Mouse (Mus musculus) midbrain, embryonic 12.5 days (tissue): Measurements from ENCODE around the gene Lrrc58. TPM values are rescaled to one million over a fixed set of nuclear protein-coding genes. Genes with fewer than 3 reads are reported as not detected.

Experiments used
- polyA plus RNA-seq: library from polyadenylated mRNA; unstranded; fragments of >200 nt; fragmentation: Nextera tagmentation; extraction: Ambion mirVana; gene quantifications from 2 replicates; pipeline ENCODE4 v1.2.1, GENCODE M21; 2016

The Lrrc58 gene
- polyA plus RNA-seq, 1 experiment from 2014 or later = 53.8 TPM

Other genes with a start within 250 kb of the Lrrc58 start
- 64.0 and 65.8 TPM in 2 replicates for gene Ndufb4, start 213.9 kb upstream of the Lrrc58 start, polyA plus RNA-seq
- gene Fstl1, start 91.5 kb upstream of the Lrrc58 start, polyA plus RNA-seq = 169 and 215 TPM in 2 replicates
- 0.27 and 0.63 TPM in 2 replicates for gene Gm36028, start 7.2 kb upstream of the Lrrc58 start, polyA plus RNA-seq
- 6.8 and 7.7 TPM in 2 replicates for gene Gpr156, start 48.1 kb downstream of the Lrrc58 start, polyA plus RNA-seq
- 145 and 156 TPM in 2 replicates for gene Gsk3b, start 220.6 kb downstream of the Lrrc58 start, polyA plus RNA-seq